Mouse (Mus musculus): ENCODE data around the gene Ephb2. TPM values are rescaled to one million over a fixed set of nuclear protein-coding genes. Genes with fewer than 3 reads are reported as not detected.
A peak's percentile ranks its signal among the peaks of the same experiment; 100 is the strongest.

The Ephb2 gene
- total RNA-seq, 2 experiments from 2014 or later = 0.49 to 0.89 TPM

- no peak for DNase-seq (ENCODE audit: low spot score)
- intact Hi-C loops (cut with DNase I) = no loop called here
Observed at GRCm38 (mm10) chr4:136679221-136679620, 156.6 kb downstream of the Ephb2 start.

GRCm38 (mm10) chr4:136678480-136678879 lies 157.3 kb downstream of the Ephb2 start:
- intact Hi-C loops (cut with DNase I) = loop anchor here (1.0 kb wide), 2 partner anchors 163 to 394 kb away; no protein-coding TSS in a partner anchor
- peak; percentile 31 for DNase-seq (ENCODE audit: low spot score)

- intact Hi-C loops (cut with DNase I) = no loop called here
Observed at GRCm38 (mm10) chr4:136675439-136675838, 160.3 kb downstream of the Ephb2 start.

GRCm38 (mm10) chr4:136672335-136673090 lies 163.3 kb downstream of the Ephb2 start:
- intact Hi-C loops (cut with DNase I) = no loop called here
- no peak for DNase-seq (ENCODE audit: low spot score)

More at GRCm38 (mm10) chr4:136675439-136675838, 160.3 kb downstream of the Ephb2 start:
- DNase-seq (ENCODE audit: low spot score) = no peak

GRCm38 (mm10) chr4:136667757-136668156 lies 168.0 kb downstream of the Ephb2 start:
- DNase-seq (ENCODE audit: low spot score) = no peak
- intact Hi-C loops (cut with DNase I) = no loop called here

GRCm38 (mm10) chr4:136666002-136666401 lies 169.8 kb downstream of the Ephb2 start:
- intact Hi-C loops (cut with DNase I) = no loop called here
- DNase-seq (ENCODE audit: low spot score) = no peak

- DNase-seq (ENCODE audit: low spot score) = no peak
- intact Hi-C loops (cut with DNase I) = no loop called here
Observed at GRCm38 (mm10) chr4:136665068-136665467, 170.7 kb downstream of the Ephb2 start.

GRCm38 (mm10) chr4:136657914-136658313 lies 177.9 kb downstream of the Ephb2 start:
- intact Hi-C loops (cut with DNase I) = no loop called here
- DNase-seq (ENCODE audit: low spot score) = no peak

- no peak for DNase-seq (ENCODE audit: low spot score)
- intact Hi-C loops (cut with DNase I) = no loop called here
Observed at GRCm38 (mm10) chr4:136653692-136654234, 182.0 kb downstream of the Ephb2 start.

GRCm38 (mm10) chr4:136653019-136653418 lies 182.8 kb downstream of the Ephb2 start:
- intact Hi-C loops (cut with DNase I) = no loop called here
- no peak for DNase-seq (ENCODE audit: low spot score)

- no peak for DNase-seq (ENCODE audit: low spot score)
- intact Hi-C loops (cut with DNase I) = no loop called here
Observed at GRCm38 (mm10) chr4:136652528-136652910, 183.3 kb downstream of the Ephb2 start.

- DNase-seq (ENCODE audit: low spot score) = no peak
- intact Hi-C loops (cut with DNase I) = no loop called here
Observed at GRCm38 (mm10) chr4:136651882-136652527, 183.8 kb downstream of the Ephb2 start.

GRCm38 (mm10) chr4:136651357-136651811 lies 184.4 kb downstream of the Ephb2 start:
- intact Hi-C loops (cut with DNase I) = no loop called here
- DNase-seq (ENCODE audit: low spot score) = no peak

GRCm38 (mm10) chr4:136650261-136650660 lies 185.5 kb downstream of the Ephb2 start:
- DNase-seq (ENCODE audit: low spot score) = no peak
- intact Hi-C loops (cut with DNase I) = no loop called here

- no peak for DNase-seq (ENCODE audit: low spot score)
- intact Hi-C loops (cut with DNase I) = no loop called here
Observed at GRCm38 (mm10) chr4:136649480-136650196, 186.2 kb downstream of the Ephb2 start.

- intact Hi-C loops (cut with DNase I) = no loop called here
- no peak for DNase-seq (ENCODE audit: low spot score)
Observed at GRCm38 (mm10) chr4:136648922-136649479, 186.8 kb downstream of the Ephb2 start.

- DNase-seq (ENCODE audit: low spot score) = no peak
- intact Hi-C loops (cut with DNase I) = no loop called here
Observed at GRCm38 (mm10) chr4:136638890-136639289, 196.9 kb downstream of the Ephb2 start.

- no peak for DNase-seq (ENCODE audit: low spot score)
- intact Hi-C loops (cut with DNase I) = no loop called here
Observed at GRCm38 (mm10) chr4:136638230-136638750, 197.5 kb downstream of the Ephb2 start.

GRCm38 (mm10) chr4:136637563-136638229 lies 198.1 kb downstream of the Ephb2 start:
- no peak for DNase-seq (ENCODE audit: low spot score)

More at GRCm38 (mm10) chr4:136637563-136638229, 198.1 kb downstream of the Ephb2 start:
- intact Hi-C loops (cut with DNase I) = no loop called here

Measured in heart, postnatal 25 days (tissue).